Mouse (Mus musculus) kidney, adult 9 months (tissue): Measurements from ENCODE around the gene Akr1b8.
A peak's percentile ranks its signal among the peaks of the same experiment; 100 is the strongest.
"Not testable (repeated sequence)": the region's sequence is repeated elsewhere in the genome, so short reads cannot be mapped to it uniquely, and the experiment has no call there.

ENCODE experiments used
- DNase-seq: peaks from one replicate; pipeline ENCODE4 v3.0.0; 2022

The Akr1b8 gene

DNA sequence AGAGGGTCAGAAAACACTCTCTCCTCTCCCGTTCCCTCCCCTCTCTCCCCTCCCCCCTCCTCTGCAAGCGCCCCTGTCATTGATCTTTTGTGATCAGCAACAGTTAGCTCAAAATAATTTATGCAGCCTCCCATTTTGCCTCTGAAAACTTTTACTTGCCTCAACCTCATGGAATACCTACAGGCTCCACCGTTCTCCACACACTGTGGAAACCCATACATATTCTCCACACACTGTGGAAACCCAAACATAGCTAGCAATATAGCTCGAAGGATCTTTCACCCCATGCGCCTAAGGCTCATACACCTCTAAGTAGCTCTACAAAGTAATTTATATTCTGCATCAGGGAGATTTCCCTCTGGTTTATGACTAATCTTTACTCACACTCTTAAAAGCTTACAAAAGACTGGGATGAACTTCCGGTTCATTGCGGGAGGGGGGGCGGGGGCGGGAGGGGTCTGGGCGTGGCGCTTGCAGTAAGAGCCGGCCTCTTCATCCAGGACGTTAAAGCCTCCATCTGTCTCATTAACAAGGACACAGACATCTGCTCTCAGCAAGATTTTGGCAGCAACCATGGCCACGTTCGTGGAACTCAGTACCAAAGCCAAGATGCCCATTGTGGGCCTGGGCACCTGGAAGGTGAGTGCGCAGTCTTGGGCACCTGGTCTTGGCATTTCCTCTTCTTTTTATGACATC, at the start of gene Akr1b8:
Gene Akr1b8, plus strand, starts transcription at position 462 of the 696 bp plus-strand sequence.
- no peak for DNase-seq

DNA sequence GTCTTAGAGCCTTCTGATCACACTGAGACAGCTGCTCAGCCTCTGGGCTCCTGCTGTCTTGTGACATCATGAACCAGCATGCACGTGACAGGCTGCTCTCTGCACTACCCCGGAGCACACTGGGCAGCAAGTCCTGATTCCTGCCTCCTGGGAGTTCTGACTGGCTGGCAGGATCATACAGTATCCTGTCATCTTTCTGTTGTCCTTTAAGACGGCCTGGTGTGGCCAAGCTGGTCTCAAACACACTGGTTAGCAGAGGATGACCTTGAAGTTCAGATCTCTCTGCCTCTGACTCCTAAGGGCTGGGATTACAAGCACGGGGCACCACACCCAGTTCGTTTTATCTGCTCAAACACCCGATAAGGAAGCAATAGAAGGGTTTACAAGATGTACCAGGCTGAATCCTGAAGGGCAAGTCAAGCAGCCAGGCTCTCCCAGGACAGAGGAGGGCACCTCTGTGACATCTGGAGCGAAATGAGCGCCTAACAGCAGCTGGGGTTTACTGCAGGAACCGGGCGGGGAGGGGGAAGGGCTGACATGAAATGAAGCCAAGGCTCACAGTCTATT, 49.2 kb upstream of the Akr1b8 start:
- DNase-seq: peak; percentile 73

DNA sequence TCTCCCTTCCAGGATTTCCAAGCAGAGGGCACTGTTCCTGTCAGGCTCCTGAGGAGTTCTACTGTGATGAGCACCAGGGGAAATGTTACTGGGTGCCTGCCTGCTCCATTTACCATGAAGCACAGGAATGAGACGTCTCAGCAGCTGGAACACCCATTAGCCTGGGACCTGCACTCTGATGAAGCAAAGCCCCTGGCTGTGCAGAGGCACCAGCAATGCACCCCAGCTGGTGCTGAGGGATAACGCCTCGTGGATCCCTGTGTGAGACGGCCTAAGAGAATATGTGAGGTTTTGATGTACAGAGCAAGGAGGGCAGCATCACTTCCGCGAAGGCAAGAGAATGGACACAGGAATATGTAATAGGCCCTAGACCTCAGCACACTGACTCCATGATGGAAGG, 47.1 kb upstream of the Akr1b8 start:
- peak; percentile 20 for DNase-seq

DNA sequence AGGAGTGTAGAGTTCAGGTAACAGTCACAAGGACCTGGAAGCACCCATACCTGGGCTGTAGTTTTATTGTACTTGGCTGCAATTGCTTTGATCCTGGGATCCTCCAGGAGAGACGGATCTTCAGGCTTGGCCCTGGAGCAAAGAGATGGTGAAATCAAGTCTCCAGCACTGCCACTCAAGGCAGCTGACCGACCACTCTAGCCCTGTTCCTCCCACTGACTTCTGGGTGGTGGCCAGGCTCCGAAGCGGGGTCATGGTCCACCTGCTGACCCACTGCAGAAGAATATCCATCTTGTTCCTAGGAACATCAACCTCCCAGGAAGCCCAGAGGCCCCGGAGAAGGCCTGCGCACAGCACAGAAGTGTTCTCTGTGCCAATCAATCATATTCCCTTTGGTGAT, 44.4 kb upstream of the Akr1b8 start:
- DNase-seq: peak; percentile 67

DNA sequence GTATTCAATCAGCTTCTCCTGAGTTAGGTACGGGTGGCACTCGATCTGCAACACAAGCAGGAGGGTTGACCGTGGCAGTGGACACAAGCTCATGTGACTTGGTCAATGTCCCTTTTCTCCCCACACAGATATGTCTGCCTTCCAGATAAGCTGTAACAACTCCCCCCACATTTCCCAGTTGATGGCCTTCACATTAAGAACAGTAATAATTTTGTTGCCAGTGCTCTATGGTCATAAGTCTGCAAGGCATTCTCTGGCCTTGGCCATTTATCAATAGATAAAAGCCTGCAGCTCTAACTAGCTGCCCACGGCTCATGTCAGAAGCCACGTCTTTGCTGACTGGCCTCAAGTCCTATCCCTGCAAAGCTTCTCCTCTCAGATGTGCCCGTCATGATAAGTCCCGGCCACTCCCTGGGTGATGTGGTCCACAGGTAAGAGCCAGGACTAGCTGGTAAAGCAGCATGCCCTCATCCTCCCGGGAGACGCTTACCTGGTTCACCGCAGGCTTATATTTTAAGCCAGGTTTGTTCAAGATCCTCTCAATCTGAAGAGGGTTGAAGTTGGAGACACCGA, 43.8 kb upstream of the Akr1b8 start:
- no peak for DNase-seq

DNA sequence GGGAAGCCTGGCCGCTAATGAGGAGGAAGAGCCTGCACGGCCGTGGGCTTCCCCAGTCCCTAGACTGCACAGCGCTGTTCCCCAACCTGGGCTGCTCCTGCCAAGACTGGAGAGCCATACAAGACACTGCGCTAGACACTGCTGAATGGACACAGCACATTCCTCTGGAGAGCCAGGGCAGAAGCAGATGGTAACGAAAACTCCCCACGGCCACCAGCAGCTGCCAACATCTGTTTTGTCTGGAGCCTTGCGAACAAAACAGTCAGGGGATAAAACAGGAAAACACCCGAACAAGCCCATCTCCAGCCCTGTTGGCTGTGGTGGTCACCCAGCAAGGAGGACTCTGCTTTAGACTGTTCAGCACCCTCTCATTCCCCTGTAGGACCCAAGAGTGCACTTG, 40.5 kb upstream of the Akr1b8 start:
- no peak for DNase-seq

DNA sequence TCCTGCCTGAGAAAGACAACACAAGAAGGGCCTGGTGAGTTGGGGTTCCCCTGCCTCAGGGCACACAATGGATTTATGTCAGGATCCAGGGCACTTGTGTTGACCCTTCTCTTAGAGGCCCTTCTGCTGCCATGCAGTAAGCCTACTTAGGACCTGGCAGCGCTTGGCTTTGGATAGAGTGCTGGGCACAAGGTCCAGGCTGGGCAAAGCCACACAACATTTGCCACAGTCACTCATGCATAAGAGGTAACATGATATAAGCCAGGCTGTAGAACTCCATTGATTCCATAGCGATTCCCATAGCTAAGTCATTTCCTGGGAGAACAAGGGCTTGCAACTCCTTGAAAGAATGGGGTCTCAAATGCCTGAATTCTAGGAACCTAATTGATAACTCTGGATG, 40.0 kb upstream of the Akr1b8 start:
- DNase-seq: peak; percentile 55

DNA sequence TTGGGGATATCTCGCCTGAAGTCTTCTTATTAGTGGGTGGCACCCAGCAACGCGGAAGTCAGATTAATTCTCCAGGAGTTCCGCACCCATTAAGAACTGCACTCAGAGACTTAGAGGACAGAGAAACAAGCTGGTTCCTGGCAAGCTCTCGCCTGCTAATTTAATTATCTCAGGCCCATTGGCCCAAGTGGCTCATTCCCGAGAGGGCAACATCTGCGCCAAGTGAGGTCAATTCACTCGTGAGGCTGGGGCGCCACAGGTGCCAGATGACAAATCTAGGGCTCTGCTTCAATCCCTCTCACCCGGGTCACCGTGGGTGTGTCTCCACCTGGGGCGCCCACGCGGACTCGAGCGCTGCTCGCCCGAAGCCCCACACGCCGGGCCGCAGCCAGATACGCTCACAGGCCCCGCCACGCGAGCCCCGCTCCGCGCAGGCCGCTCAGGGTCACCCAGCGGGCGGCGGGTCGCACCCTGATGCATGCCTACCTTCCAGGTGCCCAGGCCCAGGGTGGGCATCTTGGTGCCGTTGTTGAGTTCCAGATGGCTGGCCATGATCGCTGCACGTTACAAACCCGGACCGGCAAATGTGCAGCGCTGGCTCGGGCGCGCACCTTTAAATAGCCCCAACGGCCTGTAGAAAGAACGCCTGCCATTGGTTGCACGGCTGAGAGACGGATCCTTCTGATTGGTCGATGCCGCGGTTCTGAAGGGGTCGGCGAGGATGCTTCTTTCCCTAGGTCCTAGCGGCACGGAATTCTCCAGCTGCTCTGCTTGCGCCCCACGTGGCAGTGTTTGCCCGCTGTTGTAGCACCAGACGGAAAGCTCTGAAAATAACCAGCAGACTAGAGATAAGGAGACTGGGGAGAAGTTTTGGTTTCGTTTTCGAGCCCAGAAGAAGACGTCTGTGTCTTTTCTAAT, 36.8 kb upstream of the Akr1b8 start, which contains the start of gene Akr1b3:
Gene Akr1b3, minus strand, starts transcription at position 625 of the 918 bp plus-strand sequence.
- DNase-seq: peak; percentile 94

DNA sequence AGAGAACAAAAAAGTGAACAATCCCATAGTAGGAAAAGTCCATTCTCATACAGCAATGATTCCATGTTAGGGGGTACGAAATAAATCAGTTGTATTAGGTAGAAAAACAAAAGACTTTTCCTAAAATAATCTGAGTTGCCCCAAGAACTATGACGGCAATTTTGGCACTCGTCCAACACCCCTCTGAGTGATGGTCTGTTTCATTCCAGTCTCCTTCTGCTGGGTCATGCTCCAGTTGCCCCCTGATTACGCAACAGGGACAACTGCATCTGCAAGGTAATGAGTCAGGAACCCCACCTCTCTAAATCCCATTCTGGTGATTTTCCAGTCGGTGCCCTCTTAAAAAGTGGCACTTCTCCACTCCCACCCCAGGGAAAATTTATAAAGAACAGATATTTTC, 35.7 kb upstream of the Akr1b8 start:
- peak; percentile 39 for DNase-seq

DNA sequence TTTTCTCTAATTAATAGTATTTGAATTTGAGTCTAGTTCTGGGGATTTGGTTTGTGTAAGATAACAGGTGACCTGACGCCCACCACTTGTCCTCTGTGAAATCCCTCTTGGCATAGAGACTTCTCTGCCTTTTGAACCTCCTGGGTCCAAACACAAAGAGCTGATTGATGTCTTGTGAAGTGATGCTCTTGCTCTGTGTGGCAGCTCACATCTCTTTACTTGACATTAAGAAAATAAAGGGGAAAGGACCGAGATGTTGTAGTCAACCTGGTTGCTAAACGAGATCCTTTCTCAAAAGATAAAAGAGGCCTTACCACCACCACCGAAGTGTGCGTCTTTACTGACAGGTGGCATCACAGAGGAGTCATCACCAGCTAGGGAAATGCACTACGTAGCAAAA, 35.3 kb upstream of the Akr1b8 start:
- no peak for DNase-seq

DNA sequence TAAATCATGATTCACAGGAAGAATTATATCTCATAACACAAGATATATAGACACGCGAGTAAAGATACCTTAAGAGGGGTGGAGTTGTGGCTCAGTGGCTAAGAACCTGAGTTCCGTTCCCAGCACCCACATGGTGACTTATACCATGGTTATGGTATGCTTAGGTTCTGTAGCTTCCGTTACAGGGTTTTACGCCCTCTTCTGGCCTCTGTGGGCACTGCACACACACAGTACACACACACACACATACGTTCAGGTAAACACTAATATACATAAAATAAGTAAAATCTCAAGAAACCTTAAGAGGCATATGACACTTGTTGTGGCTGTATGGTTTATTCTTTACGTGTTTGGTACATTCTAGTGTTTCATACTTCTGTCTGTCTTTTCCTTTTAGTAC, 31.8 kb upstream of the Akr1b8 start:
- DNase-seq: no peak

DNA sequence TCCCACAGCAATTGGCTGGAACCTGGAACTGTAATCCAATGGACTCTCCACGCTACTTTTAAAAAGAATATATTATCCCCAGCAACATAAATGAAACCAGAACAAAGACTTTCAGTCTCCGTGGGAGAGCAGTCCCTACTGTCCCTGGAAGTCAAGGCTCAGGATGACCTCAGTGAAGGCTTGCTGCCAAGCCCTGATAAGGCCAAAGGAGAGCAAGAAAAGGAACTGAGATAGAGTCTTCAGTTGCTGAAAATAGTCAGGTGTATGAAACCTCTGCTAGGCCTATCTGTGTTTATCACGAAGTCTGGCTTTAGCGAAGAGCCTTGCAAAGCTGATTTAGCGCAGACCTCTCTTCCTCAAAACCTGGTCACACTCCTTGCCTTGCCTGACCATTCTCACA, 22.5 kb upstream of the Akr1b8 start:
- DNase-seq: no peak

DNA sequence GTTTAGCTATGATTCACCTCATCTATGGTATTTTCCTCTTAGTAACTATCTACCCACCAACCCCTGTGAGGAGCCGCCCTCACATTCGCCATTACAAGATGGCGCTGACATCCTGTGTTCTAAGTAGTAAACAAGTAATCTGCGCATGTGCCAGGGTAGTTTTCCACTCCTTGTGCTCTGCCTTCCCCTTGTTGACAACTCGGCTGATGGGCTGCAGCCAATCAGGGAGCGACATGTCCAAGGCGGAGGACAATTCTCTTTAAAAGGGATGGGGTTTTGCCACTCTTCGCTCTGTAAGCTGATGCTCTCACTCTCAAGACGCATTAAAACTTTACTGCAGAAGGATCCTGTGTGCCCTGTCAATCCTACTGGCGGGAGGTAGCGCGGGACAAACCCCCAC, 22.1 kb upstream of the Akr1b8 start:
- not testable (repeated sequence) for DNase-seq

DNA sequence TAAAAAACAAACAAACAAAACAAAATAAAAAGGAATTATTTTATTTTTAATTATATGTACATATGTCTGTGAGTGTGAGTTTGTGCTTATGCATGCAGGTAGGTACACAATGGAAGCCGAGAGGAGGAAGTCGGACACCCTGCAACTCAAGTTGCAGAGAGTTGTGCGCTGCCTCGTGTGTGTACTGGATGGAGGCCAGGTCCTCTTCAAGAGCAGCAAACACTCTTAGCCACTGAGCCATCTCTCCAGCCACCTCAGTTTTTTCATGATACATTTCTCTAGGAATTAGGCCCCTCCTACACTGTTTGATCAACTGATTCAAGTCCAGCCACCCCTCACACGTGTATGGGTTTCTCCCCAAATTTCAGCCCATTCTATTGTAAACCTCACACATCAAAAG, 19.2 kb upstream of the Akr1b8 start:
- peak; percentile 30 for DNase-seq

DNA sequence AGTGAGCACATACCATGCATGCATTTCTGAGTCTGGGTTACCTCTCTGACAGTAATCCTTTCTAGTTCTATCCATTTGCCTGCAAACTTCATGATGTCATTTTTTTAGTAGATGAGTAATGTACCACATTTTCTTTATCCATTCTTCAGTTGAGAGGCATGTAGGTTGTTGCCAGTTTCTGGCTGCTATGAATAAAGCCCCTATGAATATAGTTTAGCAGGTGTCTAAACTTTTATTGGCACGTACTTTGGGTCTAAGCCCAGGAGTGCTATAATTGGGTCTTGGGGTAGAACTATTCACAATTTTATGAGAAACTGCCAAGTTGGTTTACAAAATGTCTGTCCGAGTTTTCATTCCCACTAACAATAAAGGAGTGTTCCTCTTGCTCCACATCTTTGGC, 16.1 kb upstream of the Akr1b8 start:
- DNase-seq: no peak

DNA sequence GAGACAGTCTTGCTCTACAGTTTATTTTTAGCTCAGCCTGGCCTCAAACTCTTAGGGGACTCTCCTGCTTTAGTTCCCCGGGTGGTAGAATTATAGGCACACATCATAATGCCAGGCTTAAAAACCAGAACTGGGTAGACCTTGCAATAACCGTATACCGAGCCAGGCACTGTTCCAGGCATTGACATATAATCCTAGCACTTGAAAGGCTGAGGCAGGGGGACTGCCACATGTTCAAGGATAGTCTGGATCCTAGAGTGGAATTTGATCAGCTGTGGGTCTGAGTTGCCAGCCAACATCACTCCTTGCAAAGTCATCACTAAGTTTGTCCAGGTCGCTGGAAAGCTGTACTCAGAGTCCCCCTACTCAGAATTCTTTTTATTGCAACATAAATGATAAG, 11.9 kb upstream of the Akr1b8 start:
- DNase-seq: no peak

DNA sequence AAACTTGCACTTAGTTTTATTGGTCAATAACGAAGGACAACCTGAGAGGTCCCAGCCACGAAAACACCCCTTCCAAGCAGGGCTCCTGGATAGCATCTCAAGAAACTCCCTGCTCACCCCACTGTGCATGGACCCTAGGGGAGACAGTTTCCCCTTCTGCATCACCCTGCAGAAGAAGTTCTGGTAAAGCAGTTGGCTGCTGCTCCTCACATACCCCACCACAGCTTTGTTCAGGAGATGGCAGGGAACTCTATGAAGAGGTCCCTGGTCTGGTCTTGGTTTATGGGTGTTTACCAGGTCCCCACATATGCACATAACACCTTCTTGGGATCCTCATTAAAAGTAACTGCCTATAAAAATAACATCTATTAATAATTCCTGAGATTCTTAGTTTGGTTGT, 11.4 kb upstream of the Akr1b8 start:
- DNase-seq: no peak

DNA sequence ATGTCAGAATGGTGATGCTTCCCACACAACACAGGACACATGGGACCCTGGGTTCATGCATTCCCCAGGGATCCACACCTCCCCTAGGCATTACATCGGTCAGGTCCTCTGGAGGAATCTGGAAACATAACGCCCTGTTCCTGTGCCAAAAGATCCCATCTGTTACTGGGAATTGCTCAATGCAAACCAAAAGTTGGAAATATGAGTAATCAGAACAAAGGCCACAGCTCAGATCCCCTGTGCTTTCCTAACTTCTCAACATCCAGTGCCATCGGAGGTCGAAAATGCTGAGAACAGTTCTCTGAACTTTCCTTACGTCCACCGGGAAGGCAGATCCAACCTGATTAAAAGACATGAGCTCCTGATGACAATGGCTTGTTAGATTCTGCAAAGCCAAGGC, 10.5 kb upstream of the Akr1b8 start:
- DNase-seq: no peak

DNA sequence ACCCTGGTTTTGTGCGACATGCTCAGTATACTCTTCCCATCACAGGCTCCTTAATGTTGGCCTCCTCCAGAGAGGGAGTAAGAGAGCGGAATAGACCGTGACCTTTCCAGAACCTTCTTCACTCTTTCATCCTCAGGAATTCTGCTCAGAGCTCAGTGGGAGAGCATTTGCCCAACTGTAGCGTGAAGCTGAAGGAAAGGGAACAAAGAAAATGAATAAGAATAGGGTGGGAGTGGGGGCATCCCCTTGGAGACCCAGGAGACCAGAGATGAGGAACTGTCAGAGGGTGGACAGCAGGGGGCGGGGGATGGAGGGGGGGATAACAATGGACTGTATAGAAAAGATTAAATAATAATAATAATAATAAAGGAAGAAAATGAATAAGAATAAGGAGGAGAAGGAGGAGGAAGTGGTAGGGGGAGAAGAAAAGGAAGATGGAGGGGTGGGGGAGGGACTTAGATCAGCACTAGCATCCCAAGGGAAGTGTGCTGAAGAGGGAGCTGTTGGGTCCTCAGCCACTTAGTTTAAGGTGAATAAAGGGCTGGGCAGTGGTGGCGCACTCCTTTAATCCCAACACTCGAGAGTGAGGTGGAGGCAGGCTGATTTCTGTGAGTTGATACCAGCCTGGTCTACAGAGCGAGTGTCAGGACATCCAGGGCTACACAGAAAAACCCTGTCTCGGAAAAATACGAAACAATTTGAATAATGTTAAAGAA, 9.6 kb upstream of the Akr1b8 start:
- DNase-seq: no peak

DNA sequence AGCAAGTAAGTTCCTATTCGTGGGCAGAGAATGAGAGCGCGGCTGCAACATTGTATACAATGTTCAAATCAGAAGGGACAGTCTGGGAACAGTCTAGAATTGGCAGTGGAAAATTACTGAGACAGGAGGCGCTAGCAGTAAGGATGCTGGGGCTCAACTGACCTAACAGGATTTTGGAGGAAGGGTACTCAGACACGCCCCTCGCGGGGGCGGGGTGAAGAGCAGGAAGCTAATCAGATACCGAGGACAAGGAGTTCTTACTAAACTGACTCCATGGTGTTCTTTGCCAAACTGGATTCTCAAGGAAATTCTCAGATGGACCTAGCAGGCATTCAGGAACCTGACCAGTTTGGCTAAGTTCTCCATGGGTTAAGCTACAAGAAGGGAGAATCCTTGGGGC, 9.0 kb upstream of the Akr1b8 start:
- no peak for DNase-seq

DNA sequence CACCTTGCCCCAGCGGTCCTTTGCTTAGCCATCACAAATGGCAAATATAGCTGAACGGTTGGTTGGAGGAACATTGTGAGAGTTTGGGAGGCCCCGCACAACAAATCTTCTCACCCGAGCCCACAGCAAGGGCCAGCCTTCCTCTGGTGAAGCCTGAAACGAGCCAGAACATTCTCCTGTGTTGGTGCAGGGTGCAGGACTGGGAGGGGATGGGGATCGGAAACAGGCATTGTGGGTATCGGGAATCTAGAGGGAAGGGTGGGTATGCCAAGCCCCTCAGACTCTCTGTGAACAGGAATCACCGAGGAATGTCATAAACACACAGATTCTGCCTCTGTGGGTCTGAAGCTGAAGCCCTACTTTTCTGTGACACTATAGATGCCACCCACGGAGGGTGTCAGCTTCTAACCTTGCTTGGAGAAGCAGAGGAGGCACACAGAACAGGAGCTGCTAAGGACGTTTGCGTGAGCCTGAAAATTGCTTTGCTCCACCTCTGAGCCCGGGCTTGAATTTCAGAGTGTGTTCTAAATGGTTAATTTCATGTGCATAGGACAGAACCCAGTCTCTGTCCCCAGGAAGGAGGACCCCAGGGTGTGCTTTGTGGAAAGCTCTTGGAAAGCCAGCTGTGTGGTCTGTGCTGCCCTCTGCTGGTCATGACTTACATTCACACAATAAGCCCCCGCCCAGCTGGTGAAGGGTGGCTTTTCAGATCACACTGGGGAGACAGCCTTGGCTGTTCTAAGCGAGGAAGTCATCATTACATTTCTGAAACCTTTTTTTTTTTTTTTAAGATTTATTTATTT, 7.6 kb upstream of the Akr1b8 start:
- DNase-seq: peak; percentile 58
